Mouse (Mus musculus) heart, adult 18-20 months (tissue): ENCODE results near the gene Gm21882. TPM values are rescaled to one million over a fixed set of nuclear protein-coding genes. Genes with fewer than 3 reads are reported as not detected.
"Not testable (repeated sequence)": the region's sequence is repeated elsewhere in the genome, so short reads cannot be mapped to it uniquely, and the experiment has no call there.

ENCODE experiments used
- DNase-seq, 2 experiments: peaks; one replicate each; pipeline ENCODE4 v3.0.0; 2021 to 2022; ENCODE audit warnings: mixed read lengths in 1 of 2
- long read RNA-seq, 2 experiments: library from polyadenylated mRNA; stranded (forward); transcript quantifications; one replicate each; pipeline ENCODE4 v2.0.0; 2021
- total RNA-seq, 2 experiments: library from RNA; stranded (reverse); gene quantifications; 2 replicates each; pipeline ENCODE4 v1.2.3; 2021

The Gm21882 gene
- not detected for total RNA-seq
- long read RNA-seq, experiment 1 = 0 reads
- long read RNA-seq, experiment 2 = 0 reads

DNA sequence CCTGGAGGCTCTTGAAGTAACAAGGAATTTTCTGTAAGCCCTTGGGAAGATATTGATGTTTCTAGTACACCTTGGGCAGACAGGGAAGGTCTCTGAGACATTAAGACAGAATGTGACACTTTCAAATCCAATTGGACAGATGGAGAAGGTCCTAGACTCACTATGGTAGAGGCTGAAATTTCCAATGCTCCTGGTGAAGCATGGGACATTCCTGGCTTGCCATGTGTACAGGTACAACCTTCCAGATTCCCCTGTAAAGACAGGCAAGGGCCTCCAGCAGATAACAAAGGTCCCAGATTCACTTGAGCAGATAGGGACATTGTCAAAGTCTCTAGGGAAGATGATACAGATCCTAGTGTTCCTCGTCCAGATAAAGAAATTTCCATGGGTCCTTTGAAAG lies at the start of gene Gm21882:
Gene Gm21882 (minus strand): TSS at position 101 of the 400 bp plus-strand sequence.
- not testable (repeated sequence) for DNase-seq

Other genes with a start within 250 kb of the Gm21882 start
- gene Gm21865, start 64.6 kb downstream of the Gm21882 start, total RNA-seq = not detected